Mouse (Mus musculus): ENCODE data around the gene Ear6.
"Not testable (repeated sequence)": the region's sequence is repeated elsewhere in the genome, so short reads cannot be mapped to it uniquely, and the experiment has no call there.

The Ear6 gene

GRCm38 (mm10) chr14:51853399-51853798, at the start of gene Ear6:
TSS of gene Ear6 (plus strand) at chr14:51853699.
- DNase-seq (ENCODE audit: low read depth, low spot score): no peak

DNA sequence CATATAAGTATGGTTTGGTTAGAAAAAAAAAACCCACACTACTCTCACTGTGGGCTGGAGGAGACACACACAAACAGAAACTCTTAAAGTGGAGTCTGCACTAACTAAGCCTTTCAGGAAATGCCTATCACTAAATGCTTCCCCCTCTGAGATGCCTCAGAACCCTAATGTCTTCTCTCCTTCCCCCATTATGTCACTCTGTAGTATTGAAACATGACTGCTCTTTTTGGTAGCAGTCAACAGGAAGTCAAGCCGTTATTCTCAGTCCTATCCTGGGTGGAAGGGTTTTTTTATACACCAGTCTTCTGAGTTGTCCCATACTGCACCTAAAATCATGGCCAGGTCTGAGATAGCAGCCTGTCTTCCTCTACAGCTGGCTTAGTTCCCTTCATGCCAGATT, 26.9 kb upstream of the Ear6 start:
- no peak for DNase-seq (ENCODE audit: low read depth, low spot score)

DNA sequence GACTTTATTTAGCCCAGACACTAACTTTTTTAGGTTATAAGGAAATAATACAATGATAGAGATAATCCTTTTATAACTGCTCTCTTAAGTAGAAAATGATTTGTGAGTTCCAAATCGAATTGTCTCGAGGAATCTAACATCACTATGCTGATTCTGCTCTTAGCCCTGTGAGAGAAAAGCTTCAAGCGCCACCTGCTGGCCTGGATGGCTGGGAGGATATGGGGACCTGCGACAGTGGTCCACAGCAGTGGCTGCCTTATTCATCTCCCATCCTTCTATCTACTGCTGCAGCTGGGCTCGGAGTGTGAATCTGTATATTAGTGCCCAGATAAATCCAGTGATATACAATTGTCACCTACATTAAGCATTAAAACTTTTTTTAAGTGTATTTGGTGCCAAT, 25.7 kb upstream of the Ear6 start:
- peak; percentile 37 for DNase-seq (ENCODE audit: low read depth, low spot score)

DNA sequence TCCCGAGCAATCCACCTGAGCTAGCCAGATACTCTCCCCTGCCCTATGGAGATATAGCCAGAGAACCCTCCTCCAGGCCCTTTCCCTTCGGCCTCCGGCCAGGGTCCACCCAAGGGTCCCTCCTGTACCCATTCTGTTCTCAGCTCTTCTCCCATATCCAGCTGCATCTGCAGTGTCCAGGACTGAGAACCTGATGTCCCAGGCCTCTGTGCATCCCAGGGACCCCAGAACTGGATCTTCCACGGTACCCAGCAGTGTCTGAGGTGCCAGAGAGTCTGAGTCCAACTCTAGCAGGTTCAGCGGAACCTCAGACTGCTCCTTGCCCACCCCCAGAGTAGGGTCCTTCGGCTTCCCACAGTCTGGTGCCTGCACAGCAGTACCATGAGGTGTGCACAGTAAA, 24.3 kb upstream of the Ear6 start:
- DNase-seq (ENCODE audit: low read depth, low spot score): no peak

DNA sequence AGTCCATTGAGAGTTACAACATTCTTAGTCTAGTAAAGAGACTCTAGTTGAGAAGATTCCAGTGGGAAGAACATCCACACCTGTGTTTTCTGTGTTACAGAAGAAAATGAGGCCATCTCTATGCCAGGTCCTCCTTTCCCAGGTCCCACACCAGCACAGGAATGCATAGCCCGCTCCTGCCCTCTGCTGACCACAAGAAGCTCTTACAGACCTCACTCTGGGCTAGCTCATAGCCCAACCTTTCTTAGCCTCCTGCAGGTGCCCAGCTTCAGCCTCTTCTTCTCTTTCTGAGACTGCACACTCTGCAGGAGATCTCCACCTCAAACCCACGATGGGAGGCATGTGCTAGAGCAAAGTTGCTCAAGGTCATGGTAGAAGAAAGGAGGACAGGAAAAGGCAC, 15.0 kb upstream of the Ear6 start:
- peak; percentile 29 for DNase-seq (ENCODE audit: low read depth, low spot score)

DNA sequence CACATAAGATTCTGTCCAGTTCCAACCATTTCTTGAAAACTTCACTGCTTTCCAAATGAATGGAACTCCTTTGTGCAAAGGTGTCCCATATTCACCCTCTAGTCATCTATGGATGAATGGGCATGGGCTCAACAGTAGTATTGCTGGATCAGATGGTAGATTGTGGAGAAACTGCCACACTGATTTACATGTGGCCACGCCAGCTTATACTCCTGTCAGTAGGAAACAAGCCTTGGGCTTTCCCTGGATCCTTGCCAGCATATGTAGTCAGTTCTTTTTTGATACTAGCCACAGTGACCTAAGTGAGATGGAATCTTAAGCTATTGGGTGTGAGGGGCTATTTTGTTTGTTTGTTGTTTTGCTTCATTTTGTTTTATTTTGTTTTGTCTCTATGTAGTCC, 11.2 kb upstream of the Ear6 start:
- peak; percentile 25 for DNase-seq (ENCODE audit: low read depth, low spot score)

GRCm38 (mm10) chr14:51842781-51843180, 10.7 kb upstream of the Ear6 start:
- DNase-seq (ENCODE audit: low read depth, low spot score): peak; percentile 59

GRCm38 (mm10) chr14:51843882-51844281, 9.6 kb upstream of the Ear6 start:
- DNase-seq (ENCODE audit: low read depth, low spot score): no peak

DNA sequence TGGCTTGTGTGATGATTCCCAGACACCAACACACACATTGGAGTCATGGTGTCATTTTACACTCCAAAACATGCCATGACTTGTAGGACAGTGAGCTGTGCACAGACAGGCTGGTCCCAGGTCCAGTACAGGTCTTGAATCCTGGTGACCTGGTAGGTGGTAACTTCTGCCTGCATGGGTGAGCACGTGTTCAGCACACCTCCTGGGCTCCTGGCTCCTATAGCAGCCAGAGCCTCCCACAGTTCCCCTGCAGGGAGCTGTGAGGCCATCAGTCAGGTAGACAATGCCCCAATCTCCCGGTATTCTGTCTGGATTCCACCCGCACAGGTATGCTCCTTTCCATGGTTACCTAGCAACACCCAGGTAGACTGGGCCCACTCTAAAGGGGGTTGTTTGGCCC, 6.9 kb upstream of the Ear6 start:
- no peak for DNase-seq (ENCODE audit: low read depth, low spot score)

DNA sequence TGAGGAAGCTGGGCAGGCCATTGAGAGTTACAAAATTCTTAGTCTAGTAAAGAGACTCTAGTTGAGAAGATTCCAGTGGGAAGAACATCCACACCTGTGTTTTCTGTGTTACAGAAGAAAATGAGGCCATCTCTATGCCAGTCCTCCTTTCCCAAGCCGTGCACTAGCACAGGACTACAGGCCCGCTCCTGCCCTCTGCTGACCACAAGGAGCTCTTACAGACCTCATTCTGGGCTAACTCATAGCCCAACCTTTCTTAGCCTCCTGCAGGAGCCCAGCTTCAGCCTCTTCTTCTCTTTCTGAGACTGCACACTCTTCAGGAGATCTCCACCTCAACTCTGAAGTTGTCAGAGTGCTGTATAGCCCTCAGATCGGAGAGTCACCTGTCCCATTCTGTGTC, 2.5 kb upstream of the Ear6 start:
- peak; percentile 46 for DNase-seq (ENCODE audit: low read depth, low spot score)

DNA sequence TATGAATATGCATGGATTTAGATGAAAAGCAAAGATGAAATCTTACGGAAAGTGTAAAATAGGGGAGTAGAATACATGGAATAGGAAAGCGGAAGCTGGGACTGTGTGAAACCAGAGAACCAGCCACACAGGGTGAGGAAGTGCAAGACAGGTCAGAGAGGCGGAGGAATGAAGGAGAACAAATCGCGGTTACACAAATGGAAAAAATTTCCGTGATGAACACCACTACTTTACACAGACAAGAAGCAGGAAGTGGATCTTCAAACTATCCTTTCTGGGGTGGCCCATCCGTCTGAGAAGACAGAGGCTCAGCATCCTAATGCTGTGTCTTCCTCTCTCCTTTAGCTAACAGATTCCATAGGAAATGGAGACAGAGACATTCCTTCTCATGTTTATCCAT, 1.8 kb downstream of the Ear6 start:
- DNase-seq (ENCODE audit: low read depth, low spot score): not testable (repeated sequence)

GRCm38 (mm10) chr14:51863603-51864002, 10.1 kb downstream of the Ear6 start:
- DNase-seq (ENCODE audit: low read depth, low spot score): peak; percentile 26

GRCm38 (mm10) chr14:51870756-51871155, 17.3 kb downstream of the Ear6 start:
- no peak for DNase-seq (ENCODE audit: low read depth, low spot score)

GRCm38 (mm10) chr14:51871741-51872140, 18.2 kb downstream of the Ear6 start:
- no peak for DNase-seq (ENCODE audit: low read depth, low spot score)

GRCm38 (mm10) chr14:51877517-51877916, 24.0 kb downstream of the Ear6 start:
- DNase-seq (ENCODE audit: low read depth, low spot score): no peak

DNA sequence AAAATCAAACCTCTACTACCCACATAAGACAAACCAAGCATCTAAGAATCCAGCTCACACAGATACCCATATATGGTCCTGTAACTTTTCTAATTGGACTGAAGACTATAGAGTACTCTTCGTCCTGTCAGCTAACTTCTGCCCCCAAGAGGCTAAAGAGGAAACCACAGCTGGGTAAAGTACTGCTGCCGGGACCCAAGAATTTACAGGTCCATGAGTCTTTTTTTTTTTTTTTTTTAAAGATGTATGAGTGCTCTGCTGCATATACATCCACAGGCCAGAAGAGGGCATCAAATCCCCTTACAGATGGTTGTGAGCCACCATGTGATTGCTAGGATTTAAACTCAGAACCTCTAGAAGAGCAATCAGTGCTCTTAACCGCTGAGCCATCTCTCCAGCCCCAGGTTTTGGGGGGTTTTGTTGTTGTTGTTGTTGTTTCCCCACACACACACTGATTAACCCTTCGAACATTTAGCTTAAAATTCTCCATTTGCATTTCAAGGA, 30.1 kb downstream of the Ear6 start:
- DNase-seq (ENCODE audit: low read depth, low spot score): peak; percentile 93

DNA sequence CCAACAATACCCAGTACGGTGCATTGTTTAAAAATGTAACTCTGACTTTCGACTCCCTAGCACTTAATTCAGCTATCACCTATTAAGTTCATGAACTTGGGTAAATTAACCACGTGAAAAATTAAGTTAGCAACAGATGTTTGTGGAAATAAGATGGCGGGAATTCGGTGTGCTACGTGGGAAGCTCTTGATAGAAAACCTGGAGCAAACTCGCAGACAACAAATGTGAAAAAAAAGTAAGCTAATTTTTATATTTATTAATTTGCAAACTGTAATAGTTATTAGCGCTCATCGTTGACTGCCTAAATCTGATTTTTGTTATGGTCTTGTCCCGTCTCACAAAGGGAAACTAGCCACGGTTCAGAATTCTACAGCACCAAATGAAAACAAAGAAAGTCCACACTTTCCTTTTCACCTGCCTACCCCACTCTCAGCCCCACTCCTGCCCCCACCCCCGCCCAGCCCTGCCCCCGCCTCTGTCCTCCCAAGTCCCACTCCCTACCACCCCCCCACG, 30.6 kb downstream of the Ear6 start:
- no peak for DNase-seq (ENCODE audit: low read depth, low spot score)

DNA sequence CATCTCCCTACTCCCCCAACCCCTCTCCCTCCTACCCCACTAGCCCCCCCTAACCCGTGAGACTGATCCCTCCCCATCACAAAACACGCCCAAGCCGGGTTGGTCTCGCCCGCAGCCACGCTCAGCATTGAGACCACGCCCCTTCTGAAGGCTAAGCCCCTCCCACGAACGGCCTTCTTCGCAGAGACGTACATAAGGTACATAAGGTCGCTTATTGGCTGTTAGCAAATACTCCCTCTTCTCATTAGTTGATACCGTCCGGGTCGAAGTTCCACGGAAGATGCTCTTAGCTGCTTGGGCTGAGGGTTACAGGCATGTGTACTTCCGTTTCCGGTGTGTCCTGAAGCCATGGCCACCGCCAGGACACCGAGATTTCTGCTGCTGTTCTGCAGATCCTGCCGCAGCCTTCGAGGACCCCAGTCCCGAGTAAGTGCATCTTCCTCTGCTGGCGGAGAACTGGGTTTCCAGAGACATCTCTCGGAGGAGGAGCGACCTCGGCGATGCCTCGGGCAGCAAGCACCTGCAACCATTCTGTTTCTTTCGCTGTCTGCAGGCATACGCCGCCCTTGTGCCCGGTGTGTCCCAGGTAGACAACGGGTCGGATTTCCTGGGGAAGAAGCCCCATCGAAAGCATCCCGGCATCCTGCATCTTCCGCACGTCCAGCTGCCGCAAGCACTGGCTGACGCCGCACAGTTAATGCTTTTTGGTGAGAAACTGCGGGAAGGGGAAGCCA, 31.3 kb downstream of the Ear6 start, which contains the start of gene Mettl17:
Gene Mettl17 (plus strand): TSS at position 245 of the 734 bp plus-strand sequence.
- DNase-seq (ENCODE audit: low read depth, low spot score): peak; percentile 99

DNA sequence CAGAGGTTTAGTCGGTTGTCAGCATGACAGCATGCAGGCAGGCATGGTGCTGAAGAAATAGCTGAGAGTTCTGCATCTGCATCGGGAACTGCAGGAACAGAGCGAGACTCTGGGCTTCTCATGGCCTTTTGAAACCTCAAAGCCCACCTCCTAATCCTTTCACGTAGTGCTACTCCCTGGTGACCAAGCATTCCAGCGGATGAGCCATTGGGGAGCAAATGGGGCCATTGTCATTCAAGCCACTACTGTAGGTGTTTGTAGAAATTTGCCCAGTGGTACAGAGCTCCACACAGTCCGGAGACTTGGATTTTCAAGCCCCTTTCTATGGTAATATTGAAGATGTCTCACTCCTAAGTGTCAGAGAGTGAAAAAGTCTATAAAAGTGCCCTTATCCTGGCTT, 32.6 kb downstream of the Ear6 start:
- DNase-seq (ENCODE audit: low read depth, low spot score): no peak

DNA sequence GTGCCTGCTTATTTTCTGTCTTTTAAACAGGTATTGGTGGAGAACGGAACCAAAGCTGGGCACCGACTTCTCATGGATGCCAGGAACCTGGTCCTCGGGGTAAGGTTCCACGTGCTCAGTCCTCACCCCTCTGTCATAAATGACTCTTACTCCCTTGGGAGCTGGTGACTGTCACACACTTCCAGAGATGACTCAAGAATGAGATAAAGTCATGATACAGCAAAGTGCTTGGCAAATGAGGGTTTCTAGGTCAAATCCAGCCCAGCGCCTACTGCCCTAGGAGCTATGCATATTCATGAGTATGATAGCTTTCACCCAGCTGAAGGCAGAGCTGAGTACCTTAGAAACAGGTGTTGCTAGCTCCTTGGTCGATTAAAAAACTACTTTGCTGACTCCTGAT, 36.3 kb downstream of the Ear6 start:
- no peak for DNase-seq (ENCODE audit: low read depth, low spot score)

DNA sequence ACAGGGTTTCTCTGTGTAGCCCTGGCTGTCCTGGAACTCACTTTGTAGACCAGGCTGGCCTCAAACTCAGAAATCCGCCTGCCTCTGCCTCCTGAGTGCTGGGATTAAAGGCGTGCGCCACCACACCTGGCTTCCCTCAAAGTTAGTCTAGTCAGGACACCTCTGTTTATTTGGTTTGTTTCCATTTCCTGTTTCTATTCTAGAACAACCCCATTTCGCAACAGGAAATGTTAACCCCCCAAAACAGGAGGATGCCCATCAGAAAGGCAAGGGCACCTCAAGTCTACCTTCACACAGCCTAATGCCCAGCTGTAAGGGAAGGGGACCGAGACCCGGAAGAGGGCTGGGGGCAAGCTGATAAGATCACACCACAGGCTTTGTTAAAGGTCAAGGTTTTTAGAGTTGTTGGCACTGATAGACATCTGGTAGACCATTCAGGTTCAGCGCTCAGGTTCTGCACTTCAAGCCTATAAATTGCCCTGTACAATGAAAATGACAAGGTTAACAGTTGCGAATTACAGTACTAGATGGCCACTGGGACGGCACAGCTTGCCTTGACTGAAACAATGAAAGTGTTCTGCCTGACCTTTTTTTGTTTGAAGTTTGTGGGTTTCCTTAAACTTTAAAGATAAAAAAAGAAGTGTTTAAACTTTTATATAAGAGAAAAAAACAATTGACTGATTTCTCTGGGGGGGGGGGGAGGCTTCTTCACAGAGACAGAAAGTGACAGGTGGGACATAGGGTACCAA, 38.9 kb downstream of the Ear6 start, which contains the start of gene Slc39a2:
Gene Slc39a2 (plus strand): TSS at position 699 of the 749 bp plus-strand sequence.
- DNase-seq (ENCODE audit: low read depth, low spot score): peak; percentile 54

GRCm38 (mm10) chr14:51893094-51893794, 39.7 kb downstream of the Ear6 start:
- DNase-seq (ENCODE audit: low read depth, low spot score): peak; percentile 23

Data from CD4-positive, CD25-positive, alpha-beta regulatory T cell, adult 2 months (primary cell).